Mouse (Mus musculus) naive thymus-derived CD4-positive, alpha-beta T cell, adult 2 months (primary cell): Measurements from ENCODE around the gene Dysf.
"Not testable (repeated sequence)": the region's sequence is repeated elsewhere in the genome, so short reads cannot be mapped to it uniquely, and the experiment has no call there.

Source experiments
- DNase-seq: peaks from one replicate; pipeline ENCODE4 v3.0.0-alpha.2; 2011; ENCODE audit warnings: low read depth

The Dysf gene

GRCm38 (mm10) chr6:84008363-84009171, at the start of gene Dysf:
Gene Dysf, plus strand, starts transcription at chr6:84008590.
- no peak for DNase-seq

GRCm38 (mm10) chr6:83987642-83988041, 20.7 kb upstream of the Dysf start:
- no peak for DNase-seq

- DNase-seq: no peak
Observed at GRCm38 (mm10) chr6:84002716-84003115, 5.7 kb upstream of the Dysf start.

GRCm38 (mm10) chr6:84004295-84004694, 4.1 kb upstream of the Dysf start:
- no peak for DNase-seq

GRCm38 (mm10) chr6:84009172-84009872, 932 bp downstream of the Dysf start:
- DNase-seq: no peak

GRCm38 (mm10) chr6:84009915-84010302, 1.5 kb downstream of the Dysf start:
- no peak for DNase-seq

- no peak for DNase-seq
Observed at GRCm38 (mm10) chr6:84010303-84011225, 2.2 kb downstream of the Dysf start.

- DNase-seq: not testable (repeated sequence)
Observed at GRCm38 (mm10) chr6:84014961-84015683, 6.7 kb downstream of the Dysf start.

GRCm38 (mm10) chr6:84016851-84017250, 8.5 kb downstream of the Dysf start:
- DNase-seq: no peak

- DNase-seq: no peak
Observed at GRCm38 (mm10) chr6:84017392-84017791, 9.0 kb downstream of the Dysf start.

GRCm38 (mm10) chr6:84018906-84019550, 10.6 kb downstream of the Dysf start:
- DNase-seq: no peak

GRCm38 (mm10) chr6:84020002-84020401, 11.6 kb downstream of the Dysf start:
- no peak for DNase-seq

- DNase-seq: no peak
Observed at GRCm38 (mm10) chr6:84021990-84022389, 13.6 kb downstream of the Dysf start.

GRCm38 (mm10) chr6:84025636-84026035, 17.2 kb downstream of the Dysf start:
- DNase-seq: no peak

GRCm38 (mm10) chr6:84028791-84029190, 20.4 kb downstream of the Dysf start:
- DNase-seq: no peak

- DNase-seq: no peak
Observed at GRCm38 (mm10) chr6:84029775-84030174, 21.4 kb downstream of the Dysf start.

- DNase-seq: not testable (repeated sequence)
Observed at GRCm38 (mm10) chr6:84032516-84032915, 24.1 kb downstream of the Dysf start.

- DNase-seq: no peak
Observed at GRCm38 (mm10) chr6:84043251-84043940, 35.0 kb downstream of the Dysf start.

GRCm38 (mm10) chr6:84044679-84045078, 36.3 kb downstream of the Dysf start:
- DNase-seq: no peak

- no peak for DNase-seq
Observed at GRCm38 (mm10) chr6:84048856-84049255, 40.5 kb downstream of the Dysf start.
